Mouse (Mus musculus): ENCODE data around the gene Nsd2. TPM values are rescaled to one million over a fixed set of nuclear protein-coding genes. Genes with fewer than 3 reads are reported as not detected.
A peak's percentile ranks its signal among the peaks of the same experiment; 100 is the strongest.
"Not testable (repeated sequence)": the region's sequence is repeated elsewhere in the genome, so short reads cannot be mapped to it uniquely, and the experiment has no call there.

The Nsd2 gene
- polyA plus RNA-seq, 3 experiments from 2014 or later: 15.1 to 31.2 (median 20.2) TPM

DNA sequence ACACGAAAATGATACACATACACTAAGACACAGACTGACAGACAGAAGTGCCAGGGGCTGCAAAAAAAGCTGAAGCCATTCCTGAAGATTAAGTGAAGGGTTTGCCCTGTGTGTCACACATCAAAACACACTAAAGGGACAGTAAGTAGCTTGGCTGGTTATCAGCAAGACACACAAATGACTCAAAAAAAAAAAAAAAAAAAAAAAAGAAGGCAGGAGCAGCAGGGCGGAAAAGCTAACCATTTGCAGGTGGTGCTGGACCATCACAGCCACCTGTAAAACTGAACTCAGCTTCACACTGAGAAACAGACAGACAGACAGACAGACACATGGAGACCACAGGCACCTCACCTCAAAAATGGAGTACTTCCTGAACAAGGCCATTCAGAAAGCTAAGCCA, 113.6 kb downstream of the Nsd2 start:
- ATAC-seq: no peak

- ATAC-seq: no peak
Measured at GRCm38 (mm10) chr5:33934877-33935276, 114.4 kb downstream of the Nsd2 start.

DNA sequence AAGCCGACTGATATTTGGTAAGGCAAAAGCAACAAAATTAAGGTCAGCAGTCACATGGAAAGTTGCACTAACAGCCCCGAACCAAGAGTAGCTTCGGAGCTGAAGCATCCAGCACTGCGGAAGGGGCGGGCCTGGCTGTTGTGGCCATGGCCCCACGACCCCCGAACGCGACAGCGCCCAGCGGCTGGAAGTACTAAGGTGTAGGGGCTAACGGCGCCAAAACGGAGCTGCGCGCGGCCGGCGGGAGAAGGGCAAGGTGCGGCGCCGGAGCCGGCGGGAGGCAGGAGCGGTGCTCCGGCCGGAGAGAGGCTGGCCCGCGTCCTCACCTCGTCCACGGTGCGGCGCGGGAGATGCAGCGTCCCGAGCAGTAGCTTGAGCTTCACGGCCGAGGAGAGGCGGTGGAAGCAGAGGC, 115.2 kb downstream of the Nsd2 start:
- peak; percentile 12 for ATAC-seq

DNA sequence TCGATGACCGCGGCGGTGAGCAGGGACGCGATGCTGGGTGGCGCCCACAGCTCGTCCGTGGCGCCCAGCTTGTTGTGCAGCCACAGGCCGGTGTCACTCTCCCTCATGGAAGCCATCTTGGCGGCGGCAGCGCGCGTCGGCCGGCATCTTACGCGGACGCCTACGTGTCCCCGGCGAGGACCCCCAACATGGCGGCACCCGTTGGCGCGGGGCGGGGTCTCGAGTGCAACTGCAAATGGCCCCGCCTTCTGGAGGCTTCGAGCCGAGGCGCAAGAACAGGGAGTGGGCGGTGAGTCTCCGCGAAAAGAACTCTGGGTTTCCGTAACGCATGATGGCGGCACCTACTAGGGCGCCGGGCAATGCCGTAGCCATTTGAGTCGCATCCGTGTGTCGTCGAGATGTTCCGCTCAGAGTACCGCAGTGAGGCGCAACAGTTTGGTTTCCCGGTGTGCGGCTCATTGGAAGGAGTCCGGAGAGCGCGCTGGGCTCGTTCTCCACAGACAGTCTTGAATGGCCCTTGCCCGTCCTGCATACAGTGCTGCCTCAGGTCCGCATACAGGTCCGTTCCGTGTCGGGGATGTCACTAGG, 115.7 kb downstream of the Nsd2 start, which contains the start of gene Nelfa:
Gene Nelfa, minus strand, starts transcription at position 294 of the 588 bp plus-strand sequence.
- ATAC-seq: peak; percentile 94

DNA sequence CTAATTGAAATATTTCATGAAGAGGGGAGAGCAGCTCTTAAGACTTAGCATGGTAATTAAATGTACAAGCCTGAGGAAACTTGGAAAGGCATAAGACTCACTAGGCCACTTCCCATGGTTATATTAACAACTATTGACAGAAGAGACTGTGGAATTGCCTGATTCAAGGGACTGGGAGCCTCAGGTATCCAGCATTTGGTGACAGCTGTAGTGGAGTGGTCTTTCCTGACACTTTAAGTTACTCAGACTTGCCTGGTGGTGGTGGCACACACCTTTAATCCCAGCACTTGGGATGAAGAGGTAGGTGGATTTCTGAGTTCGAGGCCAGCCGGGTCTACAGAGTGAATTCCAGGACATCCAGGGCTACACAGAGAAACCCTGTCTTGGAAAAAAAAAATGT, 116.7 kb downstream of the Nsd2 start:
- no peak for ATAC-seq

DNA sequence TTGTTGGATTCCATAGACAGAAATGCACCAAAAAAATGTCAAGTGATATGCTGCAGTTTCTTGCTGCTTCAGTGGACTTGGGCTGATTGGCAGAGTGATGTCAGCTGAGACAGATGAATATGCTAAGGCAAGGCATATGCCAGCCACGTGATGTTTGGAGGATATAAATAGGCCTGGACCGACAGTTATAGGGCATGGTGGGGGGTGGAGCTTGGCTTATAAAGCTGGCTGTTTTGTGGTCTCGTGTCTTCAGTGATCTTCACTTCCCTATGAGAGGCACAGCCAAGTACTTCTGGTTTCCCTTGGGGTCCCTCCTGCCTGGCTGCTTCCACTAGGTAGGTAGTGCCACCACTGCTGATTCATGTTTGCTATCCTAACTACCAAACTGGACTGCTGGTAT, 117.9 kb downstream of the Nsd2 start:
- ATAC-seq: no peak

- ATAC-seq: not testable (repeated sequence)
Measured at GRCm38 (mm10) chr5:33947035-33947434, 126.5 kb downstream of the Nsd2 start.

Other genes with a start within 250 kb of the Nsd2 start
- 10 to 100 TPM; 17.8 to 23.6 (median 22.2) TPM for gene Fam53a, start 191.1 kb upstream of the Nsd2 start, polyA plus RNA-seq (2017; shearing (Covaris generic))
- under 1 TPM; 0.63 to 0.82 (median 0.66) TPM for gene Gm9903, start 190.8 kb upstream of the Nsd2 start, polyA plus RNA-seq (2017; shearing (Covaris generic))
- 100 to 1,000 TPM; 121 to 329 (median 129) TPM for gene Slbp, start 168.2 kb upstream of the Nsd2 start, polyA plus RNA-seq (2017; shearing (Covaris generic))
- gene Tacc3, start 162.6 kb upstream of the Nsd2 start, polyA plus RNA-seq (2017; shearing (Covaris generic)): 100 to 1,000 TPM in 1 of 3 experiments, 10 to 100 TPM in 2; 19.1 to 147 (median 22.1) TPM
- gene Tmem129, start 162.3 kb upstream of the Nsd2 start, polyA plus RNA-seq (2017; shearing (Covaris generic)): 10 to 100 TPM; 26.3 to 33.7 (median 32.2) TPM
- gene Fgfr3, start 99.1 kb upstream of the Nsd2 start, polyA plus RNA-seq (2017; shearing (Covaris generic)): not detected
- gene Letm1, start 37.9 kb upstream of the Nsd2 start, polyA plus RNA-seq (2017; shearing (Covaris generic)): 10 to 100 TPM in 2 of 3 experiments, 1 to 10 TPM in 1; 9.1 to 21.2 (median 19.4) TPM
- 10 to 100 TPM; 38.6 to 41.2 (median 40.0) TPM for gene Nelfa, start 115.7 kb downstream of the Nsd2 start, polyA plus RNA-seq (2017; shearing (Covaris generic))
- gene Gm1673, start 162.7 kb downstream of the Nsd2 start, polyA plus RNA-seq (2017; shearing (Covaris generic)): 1 to 10 TPM in 1 of 3 experiments, not detected in 2; 1.5 TPM
- gene Nat8l, start 175.3 kb downstream of the Nsd2 start, polyA plus RNA-seq (2017; shearing (Covaris generic)): not detected

Measured in inflammation-experienced regulatory T-cells, adult 6 months (primary cell).